Mouse (Mus musculus) fibroblast of lung, adult 2 months (primary cell): ENCODE data around the gene Fam168a.
"Not testable (repeated sequence)": the region's sequence is repeated elsewhere in the genome, so short reads cannot be mapped to it uniquely, and the experiment has no call there.

ENCODE experiments used
- DNase-seq: peaks from one replicate; pipeline ENCODE4 v3.0.0-alpha.2; 2011; ENCODE audit warnings: low read depth

Gene Fam168a

GRCm38 (mm10) chr7:100842175-100842574 is 135.7 kb downstream of the Fam168a start:
- DNase-seq, result no peak

- DNase-seq, result no peak
These were observed 137.4 kb downstream of the Fam168a start for GRCm38 (mm10) chr7:100843866-100844265.

- no peak for DNase-seq
These were observed 138.1 kb downstream of the Fam168a start for GRCm38 (mm10) chr7:100844385-100845025.

- no peak for DNase-seq
These were observed 138.6 kb downstream of the Fam168a start for GRCm38 (mm10) chr7:100845026-100845400.

GRCm38 (mm10) chr7:100845412-100845811 is 139.0 kb downstream of the Fam168a start:
- DNase-seq, result no peak

GRCm38 (mm10) chr7:100846033-100846432 is 139.6 kb downstream of the Fam168a start:
- DNase-seq, result not testable (repeated sequence)

- DNase-seq, result no peak
These were observed 140.7 kb downstream of the Fam168a start for GRCm38 (mm10) chr7:100847131-100847530.

GRCm38 (mm10) chr7:100848744-100849143 is 142.3 kb downstream of the Fam168a start:
- DNase-seq, result peak; percentile 22

- DNase-seq, result no peak
These were observed 143.1 kb downstream of the Fam168a start for GRCm38 (mm10) chr7:100849508-100849907.

- no peak for DNase-seq
These were observed 145.3 kb downstream of the Fam168a start for GRCm38 (mm10) chr7:100851481-100852356.

GRCm38 (mm10) chr7:100853396-100853795 is 147.0 kb downstream of the Fam168a start:
- no peak for DNase-seq

GRCm38 (mm10) chr7:100854137-100854814 is 147.8 kb downstream of the Fam168a start:
- DNase-seq, result no peak

- DNase-seq, result no peak
These were observed 148.4 kb downstream of the Fam168a start for GRCm38 (mm10) chr7:100854861-100855260.

- no peak for DNase-seq
These were observed 148.9 kb downstream of the Fam168a start for GRCm38 (mm10) chr7:100855300-100855699.

- DNase-seq, result no peak
These were observed 149.5 kb downstream of the Fam168a start for GRCm38 (mm10) chr7:100855795-100856573.

GRCm38 (mm10) chr7:100860450-100860849 is 154.0 kb downstream of the Fam168a start:
- DNase-seq, result no peak

- no peak for DNase-seq
These were observed 154.8 kb downstream of the Fam168a start for GRCm38 (mm10) chr7:100861209-100861608.

- no peak for DNase-seq
These were observed 155.9 kb downstream of the Fam168a start for GRCm38 (mm10) chr7:100862353-100862752.

- DNase-seq, result peak; percentile 74
These were observed 156.6 kb downstream of the Fam168a start, which contains the start of gene Relt for GRCm38 (mm10) chr7:100862828-100863638. Relt (minus strand) TSS chr7:100863446.

GRCm38 (mm10) chr7:100866675-100867074 is 160.2 kb downstream of the Fam168a start:
- DNase-seq, result no peak

GRCm38 (mm10) chr7:100867561-100867960 is 161.1 kb downstream of the Fam168a start:
- DNase-seq, result no peak
